Mouse (Mus musculus) effector memory CD4-positive, alpha-beta T cell, adult 5 months (primary cell): ENCODE results near the gene Fat1. TPM values are rescaled to one million over a fixed set of nuclear protein-coding genes. Genes with fewer than 3 reads are reported as not detected.

Source experiments
- polyA plus RNA-seq: library from polyadenylated mRNA; unstranded; fragments of 100-300 nt; shearing (Covaris generic); gene quantifications from one replicate; pipeline ENCODE4 v1.2.1, GENCODE M21; 2017

The Fat1 gene
- polyA plus RNA-seq = 0.19 TPM

GRCm38 (mm10) chr8:44934850-44935497 lies at the start of gene Fat1:
TSS of gene Fat1 (plus strand) at chr8:44935447.

GRCm38 (mm10) chr8:45068759-45069386 lies 133.6 kb downstream of the Fat1 start, which contains the start of gene Mtnr1a:
TSS of gene Mtnr1a (plus strand) at chr8:45069137.

Other genes with a start within 250 kb of the Fat1 start
- not detected for gene Mtnr1a, start 133.7 kb downstream of the Fat1 start, polyA plus RNA-seq